Mouse (Mus musculus): ENCODE results near the gene Gm35134. TPM values are rescaled to one million over a fixed set of nuclear protein-coding genes. Genes with fewer than 3 reads are reported as not detected.
"Not testable (repeated sequence)": the region's sequence is repeated elsewhere in the genome, so short reads cannot be mapped to it uniquely, and the experiment has no call there.

Gm35134 gene
- total RNA-seq (2014; rRNA removed) (not detected in 2 replicates), polyA plus RNA-seq (2015; fragmentation: Nextera tagmentation; extraction: Ambion mirVana) (not detected in 2 replicates)

- not testable (repeated sequence) for H3K27me3 ChIP-seq (ENCODE audit: insufficient read depth, low read length); DNase-seq; H3K4me2 ChIP-seq (ENCODE audit: low read depth); H3K4me3 ChIP-seq (ENCODE audit: low read depth, low read length); H3K4me1 ChIP-seq (ENCODE audit: insufficient read depth); ATAC-seq; H3K27ac ChIP-seq (ENCODE audit: low read depth, low read length); H3K9ac ChIP-seq; H3K36me3 ChIP-seq (ENCODE audit: insufficient read depth); H3K9me3 ChIP-seq (ENCODE audit: low read length)
- no CpG with 5 or more reads among the region's 7 CpGs for WGBS
These were observed at the start of gene Gm35134 for GRCm38 (mm10) chrY:19112707-19113106. Gene Gm35134 (plus strand): TSS chrY:19113007.

Data from forebrain, postnatal 0 days (tissue).